In the genomic region with DNA sequence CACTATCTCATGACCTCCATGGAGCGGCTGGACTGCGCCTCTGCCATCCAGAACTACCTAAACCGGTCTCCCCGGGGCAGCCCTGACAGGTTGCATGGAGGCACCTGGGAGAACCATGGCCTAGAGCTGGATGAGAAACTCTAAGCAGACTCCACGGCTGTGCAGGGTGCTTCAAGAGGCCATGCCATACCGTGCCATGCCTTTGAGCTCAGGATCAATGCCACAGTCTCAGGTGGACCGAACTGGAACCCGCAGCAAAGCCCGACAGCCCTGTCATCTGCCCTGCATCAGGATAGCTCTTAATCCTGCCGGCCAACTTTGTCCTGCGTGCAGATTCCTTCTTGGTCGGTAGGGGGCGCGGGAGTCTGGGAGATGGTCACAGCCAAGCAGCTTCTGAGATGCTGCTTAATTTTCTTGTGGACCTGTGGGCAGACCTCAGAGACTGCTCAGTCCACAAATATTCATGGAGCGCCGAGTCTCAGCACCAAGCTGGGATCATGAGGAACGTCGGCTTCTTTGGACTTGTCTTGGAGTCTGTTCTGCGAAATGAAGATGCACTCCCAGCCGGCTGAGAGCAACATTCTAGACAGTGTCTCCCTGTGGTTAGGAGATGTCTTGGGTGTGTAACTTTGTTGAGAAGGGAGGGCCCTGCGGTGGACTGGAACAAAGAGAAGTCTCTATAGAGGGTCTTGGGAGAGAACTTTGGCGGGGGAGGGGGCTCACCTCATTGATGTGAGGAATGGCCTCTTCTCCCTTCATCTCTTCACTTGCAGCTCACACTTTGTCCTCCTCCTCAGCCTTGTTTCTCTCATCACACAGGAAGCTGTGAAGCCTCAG, we compare ENCODE assay signal across 8 mouse cellular contexts. TPM values are rescaled to one million over a fixed set of nuclear protein-coding genes. Genes with fewer than 3 reads are reported as not detected.
DNase-seq lines count a peak whose midpoint lies in the region; ATAC-seq lines count a peak whose summit lies in the region.

No protein-coding gene starts in this region.

- H3K4me2 ChIP-seq in hindbrain, embryonic 16.5 days (ENCODE audit: low read length) = peak overlapping the region; percentile 38

- H3K27me3 ChIP-seq in hindbrain, embryonic 16.5 days (replicated peaks; ENCODE audit: control insufficient read depth, insufficient read depth, low read length) = peaks cover 2% of the 10 kb centered on the region; the same call in 1 of the 2 replicates

- H3K4me3 ChIP-seq in hindbrain, embryonic 16.5 days (ENCODE audit: low read length) = 0 out of 2 replicates have a peak overlapping the region, but pooled peaks have one; percentile 14

- H3K9me3 ChIP-seq in hindbrain, embryonic 16.5 days (ENCODE audit: control insufficient read depth, low read length) = no peaks in the 10 kb centered on the region

- H3K4me1 ChIP-seq in hindbrain, embryonic 16.5 days (ENCODE audit: control insufficient read depth, insufficient read depth, low read depth, low read length) = no peaks in the 10 kb centered on the region; the same call in 1 of the 2 replicates

- H3K36me3 ChIP-seq in hindbrain, embryonic 16.5 days (ENCODE audit: control insufficient read depth, insufficient read depth, low read length) = no peaks in the 10 kb centered on the region

- ATAC-seq in hindbrain, embryonic 16.5 days = peak; percentile 91

- whole genome bisulfite sequencing in hindbrain, embryonic 16.5 days = 8% methylated on average over 22 of the region's 22 CpGs

- peak; percentile 68 for DNase-seq in T-cell, adult 2 months (ENCODE audit: low spot score)
- DNase-seq in cerebellum, postnatal 36 days = peak; percentile 89 to 93
- DNase-seq in gastrocnemius, adult 18-20 months (ENCODE audit: low spot score) = peak; percentile 81
- DNase-seq in left cerebral cortex, adult 18-20 months (ENCODE audit: low spot score in 2 of 2) = peak; percentile 88 to 93
- DNase-seq in lung, postnatal 4 days = peak; percentile 73 to 88
- DNase-seq in right cerebral cortex, adult 18-20 months = peak; percentile 80
- DNase-seq in urinary bladder, adult 2 months (ENCODE audit: low spot score) = peak; percentile 70

- 0 out of 2 replicates have a peak overlapping the region, but pooled peaks have one; percentile 28 for H3K9ac ChIP-seq in hindbrain, embryonic 16.5 days (ENCODE audit: low read depth, low read length)

- no peak overlapping the region for H3K27ac ChIP-seq in hindbrain, embryonic 16.5 days (ENCODE audit: low read depth, low read length)

RNA-seq across cellular contexts. Expression of a gene that starts 12.9 kb away (rescaled TPM):
- not detected for total RNA-seq in gastrocnemius, adult 18-20 months (2021)
- 0.15 and 0.39 TPM in 2 replicates for polyA plus RNA-seq in hindbrain, embryonic 16.5 days (2015; fragmentation: Nextera tagmentation; extraction: Ambion mirVana)
- total RNA-seq in left cerebral cortex, adult 18-20 months (2021) = under 1 TPM; 0.26 to 0.42 TPM
- 0.11 and 0.13 TPM in 2 replicates for polyA plus RNA-seq in urinary bladder, adult 2 months (2012; rRNA removed)

RNA-seq across cellular contexts. Expression of a gene that starts 16.3 kb away (rescaled TPM):
- not detected for total RNA-seq in gastrocnemius, adult 18-20 months (2021)
- polyA plus RNA-seq in hindbrain, embryonic 16.5 days (2015; fragmentation: Nextera tagmentation; extraction: Ambion mirVana) = 0.93 and 1.6 TPM in 2 replicates
- not detected for total RNA-seq in left cerebral cortex, adult 18-20 months (2021)
- polyA plus RNA-seq in urinary bladder, adult 2 months (2012; rRNA removed) = not detected in 2 replicates

RNA-seq across cellular contexts. Expression of a gene that starts 34.9 kb away (rescaled TPM):
- 100 to 1,000 TPM; 411 to 558 TPM for total RNA-seq in gastrocnemius, adult 18-20 months (2021)
- polyA plus RNA-seq in hindbrain, embryonic 16.5 days (2015; fragmentation: Nextera tagmentation; extraction: Ambion mirVana) = 0.88 and 4.2 TPM in 2 replicates
- total RNA-seq in left cerebral cortex, adult 18-20 months (2021) = not detected
- polyA plus RNA-seq in urinary bladder, adult 2 months (2012; rRNA removed) = 6.8 and 7.9 TPM in 2 replicates

RNA-seq across cellular contexts. Expression of a gene that starts 57.8 kb away (rescaled TPM):
- total RNA-seq in gastrocnemius, adult 18-20 months (2021) = 10 to 100 TPM; 12.3 to 17.4 TPM
- polyA plus RNA-seq in hindbrain, embryonic 16.5 days (2015; fragmentation: Nextera tagmentation; extraction: Ambion mirVana) = 33.2 and 34.3 TPM in 2 replicates
- total RNA-seq in left cerebral cortex, adult 18-20 months (2021) = 10 to 100 TPM; 11.9 to 14.6 TPM
- polyA plus RNA-seq in urinary bladder, adult 2 months (2012; rRNA removed) = 38.1 and 42.4 TPM in 2 replicates

RNA-seq across cellular contexts. Expression of a gene that starts 57.9 kb away (rescaled TPM):
- total RNA-seq in gastrocnemius, adult 18-20 months (2021) = 1 to 10 TPM; 5.4 to 7.3 TPM
- polyA plus RNA-seq in hindbrain, embryonic 16.5 days (2015; fragmentation: Nextera tagmentation; extraction: Ambion mirVana) = 8.9 and 10.6 TPM in 2 replicates
- total RNA-seq in left cerebral cortex, adult 18-20 months (2021) = 10 to 100 TPM; 25.2 to 28.7 TPM
- polyA plus RNA-seq in urinary bladder, adult 2 months (2012; rRNA removed) = 31.7 and 39.2 TPM in 2 replicates

Comparison
In these comparisons a context has a peak if more than half of its experiments do, and no peak if none do; other contexts are left out.
1. RNA of a gene that starts 34.9 kb away (total RNA-seq): 411 to 558 TPM in gastrocnemius, adult 18-20 months; not detected in left cerebral cortex, adult 18-20 months; every median in the first group is over 100 times any median in the second.
2. Peak in every context shown above with its lines, with median percentiles within 50 percentile points of each other: DNase-seq.